Mouse (Mus musculus): ENCODE results near the gene Vangl2. TPM values are rescaled to one million over a fixed set of nuclear protein-coding genes. Genes with fewer than 3 reads are reported as not detected.

Vangl2 gene
- total RNA-seq (2021): 10 to 100 TPM; 32.8 to 34.0 TPM

DNA sequence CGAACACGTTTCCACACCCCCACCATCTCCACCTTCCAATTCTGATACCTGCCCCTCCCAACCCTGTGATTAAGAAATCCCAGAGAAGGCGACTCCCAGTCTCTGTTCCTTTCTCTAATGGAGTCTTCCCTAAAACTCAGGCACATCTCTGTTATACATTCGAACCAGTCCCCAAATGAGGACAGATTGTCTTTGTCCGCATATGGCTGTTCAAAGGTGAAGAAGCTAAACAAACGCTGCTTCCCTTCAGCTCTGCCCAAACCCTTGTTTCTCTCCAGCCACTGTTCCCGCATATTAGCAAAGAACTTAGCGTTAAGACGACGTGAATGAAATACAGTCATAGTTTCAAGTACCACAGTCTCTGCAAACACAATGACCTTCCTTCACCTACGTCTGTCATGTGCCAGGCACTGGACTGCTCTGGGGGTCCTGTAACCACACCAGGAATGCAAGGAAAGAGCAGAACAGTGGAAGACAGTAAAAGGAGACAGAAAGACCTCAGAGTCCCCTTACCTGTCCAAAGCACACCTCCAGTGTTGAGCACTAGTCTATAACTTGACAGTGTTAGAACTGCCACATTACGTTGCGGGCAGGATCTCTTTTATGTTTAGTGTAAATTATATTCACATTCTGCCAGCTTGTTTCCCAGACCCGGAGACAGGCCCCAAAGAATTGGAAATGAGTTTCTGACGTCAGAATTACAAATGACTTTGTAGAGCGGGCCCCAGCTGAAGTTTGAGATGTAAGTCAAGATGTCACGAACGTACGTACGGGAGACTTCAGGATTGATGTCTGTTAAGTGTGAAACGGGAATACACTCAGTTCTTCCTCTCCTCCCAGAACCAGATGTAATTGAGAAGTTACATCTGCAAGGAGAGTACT lies at the start of gene Vangl2:
Gene Vangl2, minus strand, starts transcription at position 51 of the 882 bp plus-strand sequence.
- intact Hi-C loops (cut with DNase I): no loop called here
- DNase-seq (ENCODE audit: extremely low spot score in 1 of 2, low spot score in 2 of 2): no peak

DNA sequence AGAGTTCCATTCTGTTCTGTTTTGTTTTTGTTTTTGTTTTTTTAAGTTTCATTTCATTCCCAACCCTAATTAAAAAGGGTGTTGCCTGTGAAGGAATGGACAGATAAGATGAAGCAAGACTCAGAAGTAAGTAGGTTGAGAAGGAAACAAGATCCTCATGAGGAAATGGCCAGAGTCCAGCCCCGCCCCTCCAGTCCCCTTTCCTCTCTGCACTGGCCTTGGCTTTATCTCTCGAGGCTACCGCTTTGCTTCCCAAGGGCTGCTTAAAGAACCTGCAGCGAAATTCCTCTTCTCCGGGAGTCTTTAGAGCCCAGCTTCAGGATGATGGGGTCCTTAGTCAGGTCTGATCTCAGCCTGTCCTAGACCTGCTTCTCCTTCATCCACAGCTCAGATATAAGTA lies 49.7 kb upstream of the Vangl2 start:
- intact Hi-C loops (cut with DNase I): no loop called here

DNA sequence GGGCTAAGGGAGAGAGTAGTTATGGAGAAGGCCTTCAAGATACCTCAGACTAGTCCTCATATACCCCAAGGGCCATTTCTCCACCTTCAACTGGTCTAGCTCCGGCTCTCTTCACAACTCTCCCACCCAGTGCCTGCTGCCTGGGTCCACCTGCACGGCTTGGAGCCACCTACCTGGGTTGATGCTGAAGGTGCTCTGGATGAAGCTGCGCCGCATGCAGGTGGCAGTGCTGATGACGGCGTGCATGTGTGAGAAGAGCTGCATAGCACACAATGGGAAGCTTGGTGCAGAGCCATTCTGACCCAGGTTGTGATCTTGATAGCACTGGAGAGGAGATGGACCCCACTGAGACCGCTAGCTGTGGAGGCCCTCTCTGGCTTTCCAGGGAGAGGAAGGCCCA lies 44.4 kb upstream of the Vangl2 start:
- intact Hi-C loops (cut with DNase I): no loop called here
- no peak for DNase-seq (ENCODE audit: extremely low spot score in 1 of 2, low spot score in 2 of 2)

More for the DNA sequence above, 49.7 kb upstream of the Vangl2 start:
- no peak for DNase-seq (ENCODE audit: extremely low spot score in 1 of 2, low spot score in 2 of 2)

DNA sequence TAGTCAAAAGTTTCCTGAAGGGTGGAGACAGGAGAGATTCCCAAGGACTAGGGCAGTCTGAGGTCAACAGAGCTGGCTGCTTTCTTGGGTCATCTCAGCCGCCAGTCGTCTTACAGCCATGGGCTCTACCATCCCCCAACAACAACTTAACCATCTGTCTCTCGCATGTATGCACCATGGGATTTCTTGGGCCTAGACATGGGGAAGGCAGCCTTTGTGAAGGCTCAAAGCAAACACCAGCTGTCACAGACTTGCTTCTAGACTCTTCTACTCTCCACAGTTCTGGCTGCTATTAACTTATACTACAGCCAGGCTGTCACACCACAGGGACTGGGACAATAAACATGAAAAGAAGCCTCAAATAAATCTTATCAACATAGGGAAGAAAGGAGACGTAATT lies 43.3 kb upstream of the Vangl2 start:
- no peak for DNase-seq (ENCODE audit: extremely low spot score in 1 of 2, low spot score in 2 of 2)
- intact Hi-C loops (cut with DNase I): no loop called here

DNA sequence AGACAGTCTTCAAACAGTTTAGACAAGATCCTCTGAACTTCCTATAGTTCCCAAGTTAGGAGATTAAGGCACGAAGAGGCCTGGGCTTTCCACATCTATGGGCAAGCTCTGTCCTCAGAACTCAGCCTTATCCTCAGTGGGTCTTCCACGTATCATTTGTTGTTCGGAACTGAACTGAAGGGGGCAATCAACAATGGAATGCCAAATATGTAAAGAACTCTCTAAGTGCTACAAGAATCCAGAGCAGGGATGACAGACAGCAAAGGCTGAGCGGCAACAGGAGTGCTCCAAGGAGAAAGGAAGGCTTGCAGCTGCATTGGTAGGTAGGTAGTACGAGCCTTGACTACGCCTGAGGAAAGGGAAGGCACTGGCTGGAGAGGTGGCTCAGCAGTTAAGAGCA lies 42.0 kb upstream of the Vangl2 start:
- intact Hi-C loops (cut with DNase I): no loop called here
- no peak for DNase-seq (ENCODE audit: extremely low spot score in 1 of 2, low spot score in 2 of 2)

DNA sequence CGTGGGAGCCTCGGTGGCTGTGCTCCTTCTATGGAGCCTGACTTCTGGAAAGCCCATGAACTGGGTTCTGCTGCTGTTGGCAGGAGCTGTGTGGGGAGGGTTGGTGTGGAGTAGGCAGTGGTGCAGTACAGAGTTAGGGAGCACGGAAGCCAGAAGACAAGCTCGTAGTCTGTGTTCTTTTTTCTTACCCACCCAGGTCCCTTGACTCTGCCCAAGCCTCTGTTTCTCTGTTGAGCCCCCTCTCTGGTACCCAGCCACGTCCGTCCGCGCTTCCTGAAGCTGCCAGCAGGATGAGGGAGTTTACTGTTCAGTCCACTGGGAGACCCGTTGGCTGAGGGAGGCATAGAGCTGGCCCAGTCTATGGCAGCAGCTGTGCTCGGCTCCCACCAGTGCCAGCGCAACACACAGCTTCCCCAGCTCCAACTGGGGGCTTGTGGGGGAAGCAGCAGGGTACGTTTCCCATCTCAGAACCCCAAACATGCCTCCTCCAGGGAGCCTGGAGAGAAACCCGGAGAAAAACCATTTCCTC lies 36.4 kb upstream of the Vangl2 start:
- DNase-seq (ENCODE audit: extremely low spot score in 1 of 2, low spot score in 2 of 2): peak; percentile 26 to 59
- intact Hi-C loops (cut with DNase I): no loop called here

DNA sequence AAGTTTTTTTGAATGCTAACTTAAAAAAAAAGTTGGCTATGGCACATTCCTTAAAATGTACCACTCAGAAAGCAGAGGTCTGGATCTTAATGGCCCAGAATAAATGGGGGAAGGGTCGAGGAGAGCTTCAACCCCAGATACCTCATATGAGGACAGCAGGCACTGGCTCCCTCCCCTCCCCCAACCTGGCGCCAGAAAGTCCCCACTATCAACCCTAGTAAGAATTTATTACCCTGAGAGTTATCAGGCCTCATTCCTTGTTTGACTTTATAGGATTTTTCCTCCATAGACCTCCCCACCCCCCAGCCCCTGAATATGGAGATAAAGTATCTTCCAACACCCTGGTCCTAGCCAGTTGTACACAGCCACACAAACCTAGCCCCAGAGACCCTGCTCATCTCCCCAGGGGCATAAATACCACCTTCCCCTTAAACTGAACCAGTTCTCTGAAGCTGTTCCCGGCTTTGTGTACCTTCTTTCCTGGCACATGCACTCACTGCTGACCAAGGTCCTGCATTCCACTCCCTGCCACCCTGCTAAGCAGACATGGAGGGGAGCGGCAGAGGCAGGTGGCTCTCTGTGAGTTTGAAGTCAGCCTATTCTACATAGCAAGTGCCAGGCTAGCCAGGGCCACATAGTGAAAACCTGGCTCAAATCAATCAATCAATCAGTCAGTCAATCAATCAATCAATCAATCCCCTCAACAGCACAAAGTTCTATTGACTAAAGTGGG lies 35.2 kb upstream of the Vangl2 start:
- DNase-seq (ENCODE audit: extremely low spot score in 1 of 2, low spot score in 2 of 2): no peak
- intact Hi-C loops (cut with DNase I): no loop called here

DNA sequence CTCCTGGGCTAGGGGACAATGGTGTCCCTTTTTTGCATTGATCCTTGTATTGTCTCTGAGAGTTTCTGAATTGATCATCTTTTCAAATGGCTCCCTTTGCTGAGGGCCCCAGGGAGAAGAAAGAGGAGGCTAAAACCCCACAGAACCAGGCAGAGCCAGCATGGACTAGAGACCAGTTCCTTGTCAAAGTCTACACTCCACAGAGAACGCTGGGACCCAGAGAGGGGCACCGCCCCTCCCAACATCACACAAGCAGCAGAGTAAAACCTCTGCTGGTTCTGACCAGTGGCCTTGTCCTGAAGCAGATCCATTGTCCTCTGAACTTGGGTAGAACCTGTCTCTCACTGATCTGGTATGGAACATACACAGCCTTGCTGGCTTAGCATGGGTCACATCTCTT lies 33.9 kb upstream of the Vangl2 start:
- DNase-seq (ENCODE audit: extremely low spot score in 1 of 2, low spot score in 2 of 2): no peak
- intact Hi-C loops (cut with DNase I): no loop called here

DNA sequence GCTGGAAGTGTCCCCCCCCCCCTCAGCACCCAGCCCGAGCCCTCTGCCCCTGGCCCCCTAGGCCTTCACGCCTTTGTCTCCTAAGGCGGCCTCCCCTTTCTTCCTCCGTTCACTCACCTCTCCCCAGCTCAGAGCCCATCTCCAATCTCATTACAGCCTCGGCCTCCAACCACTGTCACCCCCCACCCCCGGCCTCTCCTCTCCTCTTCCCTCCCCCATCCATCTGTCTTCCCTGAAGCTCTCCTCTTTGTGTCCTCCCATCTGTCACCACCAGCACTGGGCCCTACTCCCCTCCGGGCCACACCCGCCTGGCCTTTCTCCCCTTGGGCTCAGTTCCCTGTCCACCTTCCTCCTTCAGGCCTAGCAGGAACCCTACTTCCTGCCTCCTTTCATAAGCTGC lies 33.0 kb upstream of the Vangl2 start:
- intact Hi-C loops (cut with DNase I): no loop called here
- no peak for DNase-seq (ENCODE audit: extremely low spot score in 1 of 2, low spot score in 2 of 2)

DNA sequence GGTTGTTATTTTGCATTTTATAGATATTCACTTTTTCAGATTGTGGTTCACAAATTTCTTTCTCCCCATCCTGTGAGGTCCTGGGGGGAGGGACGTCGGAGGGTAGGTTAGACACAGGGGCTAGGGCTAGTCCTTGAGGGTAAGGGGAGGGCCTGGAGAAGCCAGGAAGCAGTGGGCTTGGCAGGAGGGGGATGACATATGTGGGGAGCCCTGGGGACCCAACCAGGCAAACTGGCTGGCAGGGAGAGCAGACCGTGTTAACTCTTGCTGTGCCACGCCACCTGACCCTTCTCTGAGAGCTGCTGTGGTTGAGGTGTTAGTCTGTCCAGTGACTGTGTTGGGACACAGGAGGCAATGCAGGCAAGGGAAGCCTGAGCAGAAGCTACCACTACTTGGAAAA lies 32.4 kb upstream of the Vangl2 start:
- intact Hi-C loops (cut with DNase I): no loop called here
- no peak for DNase-seq (ENCODE audit: extremely low spot score in 1 of 2, low spot score in 2 of 2)

DNA sequence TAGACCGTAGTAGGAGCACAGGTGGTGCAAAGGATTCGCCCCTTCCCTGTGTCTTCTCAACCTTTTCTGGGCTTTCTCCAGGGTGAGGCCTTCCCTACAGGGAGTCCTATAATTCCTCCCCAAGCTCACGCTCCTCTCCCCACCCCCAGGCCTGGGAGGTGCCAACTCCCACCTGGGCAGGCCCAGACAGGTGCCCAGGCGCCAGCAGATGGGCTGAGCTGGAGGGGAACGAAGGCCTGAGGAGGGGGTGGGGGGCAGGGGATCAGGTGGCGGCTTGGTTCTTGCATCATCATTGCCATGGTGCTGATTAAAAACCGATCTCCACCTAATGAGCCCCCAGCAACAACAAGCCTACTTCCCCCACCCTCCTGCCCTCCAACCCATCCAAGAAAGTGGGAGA lies 30.6 kb upstream of the Vangl2 start:
- no peak for DNase-seq (ENCODE audit: extremely low spot score in 1 of 2, low spot score in 2 of 2)
- intact Hi-C loops (cut with DNase I): no loop called here

DNA sequence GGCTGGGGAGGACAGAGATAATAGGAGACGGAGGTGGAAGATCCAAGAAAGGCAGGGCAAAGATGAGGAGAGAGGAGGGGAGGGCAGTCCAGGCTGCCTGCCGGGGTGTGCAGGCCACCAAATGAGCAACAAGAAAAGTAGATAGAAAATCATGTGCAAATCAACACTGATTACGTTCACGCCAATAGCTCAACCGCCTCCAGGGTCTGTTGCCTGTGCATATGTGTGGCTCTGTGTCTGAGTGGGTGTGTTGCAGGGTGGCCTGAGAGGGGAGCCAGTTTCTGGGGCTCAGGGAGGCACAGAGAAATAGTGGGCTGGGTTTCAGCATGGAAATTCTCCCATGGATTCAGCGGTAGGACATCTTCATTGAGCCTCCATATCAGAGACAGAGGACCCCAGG lies 30.1 kb upstream of the Vangl2 start:
- DNase-seq (ENCODE audit: extremely low spot score in 1 of 2, low spot score in 2 of 2): no peak
- intact Hi-C loops (cut with DNase I): no loop called here

DNA sequence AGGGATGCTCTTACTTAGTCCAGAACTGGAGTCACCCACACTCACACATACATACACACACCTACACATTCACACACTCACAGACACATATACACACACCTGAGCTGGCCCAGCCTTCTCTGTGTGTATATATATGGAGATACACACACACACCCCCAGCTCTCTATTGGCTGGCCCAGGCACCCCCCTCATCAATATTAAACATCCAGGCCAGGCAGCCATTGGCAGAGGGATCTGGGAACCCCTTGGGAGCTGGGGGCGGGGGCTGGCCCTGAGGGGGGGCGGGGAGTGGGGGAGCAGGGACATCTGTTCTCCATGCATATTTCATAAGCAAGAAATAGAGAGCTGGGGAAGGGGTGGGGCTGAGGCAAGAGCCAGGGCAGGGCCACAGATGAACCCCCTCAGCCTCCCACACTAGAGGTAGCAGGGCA lies 29.3 kb upstream of the Vangl2 start, which contains the start of gene Nhlh1:
Gene Nhlh1, minus strand, starts transcription at position 83 of the 431 bp plus-strand sequence.
- DNase-seq (ENCODE audit: extremely low spot score in 1 of 2, low spot score in 2 of 2): no peak
- intact Hi-C loops (cut with DNase I): no loop called here

DNA sequence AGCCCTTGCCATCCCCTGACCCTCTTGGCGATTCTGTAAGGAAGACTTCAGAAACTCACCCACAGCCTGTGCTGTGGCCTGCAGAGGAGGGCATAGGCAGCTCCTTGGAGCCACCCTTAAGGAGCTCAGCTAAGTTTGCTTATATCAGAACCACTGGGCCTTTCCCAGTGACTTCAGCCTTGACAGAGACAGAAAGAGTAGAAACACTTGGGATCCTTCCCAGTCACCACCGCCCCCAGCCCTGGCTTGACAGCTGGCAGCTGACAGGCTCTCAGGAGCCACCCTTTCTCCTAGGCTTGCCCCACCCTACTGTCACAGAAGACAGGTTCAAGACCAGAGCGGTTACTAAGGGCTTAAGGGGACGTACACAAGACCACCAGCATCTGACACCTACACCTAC lies 28.0 kb upstream of the Vangl2 start:
- intact Hi-C loops (cut with DNase I): no loop called here
- no peak for DNase-seq (ENCODE audit: extremely low spot score in 1 of 2, low spot score in 2 of 2)

DNA sequence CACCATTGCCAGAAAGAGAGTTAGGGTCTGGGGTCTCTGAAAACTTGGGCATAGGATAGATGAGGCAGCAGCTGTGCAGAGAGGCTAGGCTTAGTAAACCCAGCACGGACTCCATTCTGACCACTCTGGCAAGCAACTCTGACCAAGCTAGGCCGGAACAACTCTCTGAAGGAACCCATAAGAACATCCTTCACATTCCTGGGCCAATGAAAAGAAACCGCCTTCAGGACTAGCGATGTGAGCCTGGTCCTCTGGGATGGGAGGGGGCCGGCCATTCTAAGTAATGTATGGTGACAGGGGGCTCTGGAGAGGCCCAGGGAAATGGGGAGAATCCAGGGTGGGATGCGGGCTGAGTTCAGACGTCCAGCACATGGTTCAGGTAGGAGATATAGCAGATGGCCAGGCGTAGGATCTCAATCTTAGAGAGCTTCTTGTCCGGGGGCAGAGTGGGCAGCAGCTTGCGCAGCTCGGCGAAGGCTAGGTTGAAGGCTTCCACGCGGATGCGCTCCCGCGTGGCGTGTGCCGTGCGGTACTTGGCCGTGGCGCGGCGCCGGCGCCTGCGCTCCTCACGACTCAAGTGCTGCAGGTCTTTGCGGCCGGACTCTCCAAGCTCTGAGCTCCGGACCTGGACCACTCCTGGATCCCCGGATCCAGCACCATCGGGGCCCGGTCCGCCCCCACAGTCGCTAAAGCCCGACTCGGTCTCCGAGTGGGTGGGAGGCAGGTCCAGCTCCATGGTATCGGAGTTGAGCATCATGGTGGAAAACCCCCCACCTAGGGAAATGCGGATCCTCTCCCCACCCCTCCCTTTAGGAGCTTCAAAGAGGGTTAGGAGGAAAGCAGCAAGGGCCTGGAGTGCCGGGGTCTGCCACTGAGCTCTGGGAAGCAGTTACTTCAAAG lies 25.5 kb upstream of the Vangl2 start:
- intact Hi-C loops (cut with DNase I): no loop called here
- DNase-seq (ENCODE audit: extremely low spot score in 1 of 2, low spot score in 2 of 2): peak in 1 of 2 experiments; percentile 49

DNA sequence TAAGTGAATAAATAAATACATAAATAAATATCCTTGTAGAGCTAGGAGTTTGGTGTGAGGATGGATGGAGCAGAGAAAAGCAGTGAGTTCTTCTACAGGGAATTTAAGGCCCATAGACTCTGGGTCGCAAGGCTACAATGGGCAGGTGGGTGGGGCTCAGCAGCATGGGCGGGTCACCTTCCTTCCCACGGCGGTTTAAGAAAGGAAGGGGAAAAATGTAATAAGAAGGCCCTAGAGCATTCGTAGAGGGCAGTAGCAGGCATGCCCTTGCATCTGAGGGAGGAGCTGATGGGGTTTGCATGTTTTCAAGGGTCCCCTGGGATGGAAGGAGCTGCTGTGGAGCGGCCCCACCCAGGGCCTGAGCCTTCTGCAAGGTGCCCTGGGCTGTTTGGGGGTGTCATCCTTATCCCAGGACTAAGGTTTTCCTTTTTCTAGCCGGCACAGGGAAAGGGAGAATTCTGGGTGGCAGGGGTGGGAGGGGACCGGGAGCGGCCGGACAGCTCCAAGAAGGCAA lies 24.6 kb upstream of the Vangl2 start:
- intact Hi-C loops (cut with DNase I): no loop called here
- no peak for DNase-seq (ENCODE audit: extremely low spot score in 1 of 2, low spot score in 2 of 2)

DNA sequence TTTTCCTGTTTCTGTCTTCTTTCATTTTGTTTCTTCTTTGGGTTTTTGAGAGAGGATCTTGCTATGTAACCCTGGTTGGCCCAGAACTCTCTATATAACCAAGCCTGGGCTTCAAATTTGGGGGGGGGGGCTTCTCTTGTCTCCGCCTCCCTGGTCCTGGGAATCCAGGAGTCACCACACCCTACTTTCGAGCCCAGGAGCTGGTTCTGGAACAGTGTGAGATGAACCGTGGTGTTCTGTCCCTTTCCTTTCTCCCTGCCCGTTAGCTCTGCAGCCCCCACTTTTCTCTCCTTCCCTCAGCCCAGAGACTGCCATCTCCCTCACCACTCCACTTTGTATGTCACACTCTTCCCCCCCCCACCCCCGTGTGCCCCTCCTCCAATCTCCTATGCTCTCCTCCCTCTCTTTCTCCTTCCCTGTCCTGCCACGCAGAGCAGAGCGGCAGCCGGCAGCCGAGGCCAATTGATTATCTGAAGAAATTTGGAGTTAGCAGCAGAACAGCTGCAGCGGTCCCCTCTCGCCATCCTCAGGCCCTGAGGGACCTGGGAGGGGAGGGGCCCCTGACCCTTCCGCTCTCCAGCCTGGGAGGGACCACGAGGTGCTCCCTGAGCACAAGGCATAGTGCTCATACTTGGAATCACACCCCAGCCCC lies 21.0 kb upstream of the Vangl2 start:
- DNase-seq (ENCODE audit: extremely low spot score in 1 of 2, low spot score in 2 of 2): no peak
- intact Hi-C loops (cut with DNase I): loop anchor here (5.0 kb wide), 1 partner anchor 263 kb away; no protein-coding TSS in a partner anchor

DNA sequence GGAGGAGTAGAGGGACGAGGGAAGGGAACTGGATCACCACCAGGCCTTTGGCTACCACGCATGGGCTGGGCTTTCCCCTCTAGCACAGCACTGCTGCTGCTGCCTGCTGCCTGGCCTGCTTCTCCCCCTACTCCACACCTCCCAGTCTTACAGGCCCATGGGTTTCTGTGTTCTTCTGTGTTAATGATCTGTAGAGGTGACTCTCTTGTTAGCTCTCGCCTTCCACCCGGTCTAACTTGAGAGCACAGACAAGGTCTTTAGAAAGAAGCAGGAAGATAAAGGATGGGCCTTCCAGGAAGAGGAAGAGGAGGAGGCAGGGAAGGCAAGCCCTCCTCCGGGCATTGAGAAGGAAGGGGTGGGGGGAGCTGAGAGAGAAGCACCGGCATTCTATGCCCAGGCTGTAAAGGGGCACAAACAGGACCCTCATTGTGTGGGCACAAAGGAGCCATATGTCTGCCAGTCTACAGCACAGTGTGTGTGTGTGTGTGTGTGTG lies 20.0 kb upstream of the Vangl2 start:
- no peak for DNase-seq (ENCODE audit: extremely low spot score in 1 of 2, low spot score in 2 of 2)
- intact Hi-C loops (cut with DNase I): loop anchor here (5.0 kb wide), 1 partner anchor 264 kb away; no protein-coding TSS in a partner anchor
